Mouse (Mus musculus) midbrain, postnatal 0 days (tissue): Measurements from ENCODE around the gene Hist1h2af. TPM values are rescaled to one million over a fixed set of nuclear protein-coding genes. Genes with fewer than 3 reads are reported as not detected.

ENCODE experiments used
- ATAC-seq: fragments of 200-750 bp; cut with Nextera tagmentation; 2 replicates; pipeline ENCODE4 v1.8.0; 2017; ENCODE audit warnings: moderate number of reproducible peaks, mild to moderate bottlenecking, moderate TSS enrichment, moderate library complexity; ENCODE audit not compliant: low FRiP score
- DNase-seq: peaks from one replicate; pipeline ENCODE4 v3.0.0-alpha.2; 2015; ENCODE audit warnings: low spot score
- H3K27ac ChIP-seq: fragments of 300-500 bp; sonication (generic); 2 replicates; pipeline ENCODE4 v1.5.1; 2014; ENCODE audit warnings: low read depth, mild to moderate bottlenecking, low read length, mixed read lengths
- H3K27me3 ChIP-seq: fragments of 300-500 bp; sonication (generic); 2 replicates; pipeline ENCODE4 v1.6.1; 2014; ENCODE audit warnings: low read length, control low read depth, mixed read lengths; ENCODE audit not compliant: insufficient read depth
- H3K36me3 ChIP-seq: fragments of 300-500 bp; sonication (generic); 2 replicates; pipeline ENCODE4 v1.6.1; 2014; ENCODE audit warnings: low read length, control low read depth, mixed read lengths; ENCODE audit not compliant: insufficient read depth
- H3K4me1 ChIP-seq: fragments of 300-500 bp; sonication (generic); 2 replicates; pipeline ENCODE4 v1.6.1; 2014; ENCODE audit warnings: mild to moderate bottlenecking, control low read depth, antibody characterized with exemption, low read length, mixed read lengths; ENCODE audit not compliant: insufficient read depth
- H3K4me2 ChIP-seq: fragments of 300-500 bp; sonication (generic); 2 replicates; pipeline ENCODE4 v1.6.1; 2014; ENCODE audit warnings: low read depth, mild to moderate bottlenecking, low read length, mixed read lengths; ENCODE audit not compliant: poor library complexity, severe bottlenecking
- H3K4me3 ChIP-seq: fragments of 300-500 bp; sonication (generic); 2 replicates; pipeline ENCODE4 v1.5.1; 2014; ENCODE audit warnings: low read depth, mild to moderate bottlenecking, low read length, moderate library complexity
- H3K9ac ChIP-seq: fragments of 300-500 bp; sonication (generic); replicated peaks from 2 replicates; pipeline ENCODE4 v1.6.1; 2014; ENCODE audit warnings: mild to moderate bottlenecking, low read length, moderate library complexity, mixed read lengths; ENCODE audit not compliant: poor library complexity, severe bottlenecking
- H3K9me3 ChIP-seq: fragments of 300-500 bp; sonication (generic); 2 replicates; pipeline ENCODE4 v1.6.1; 2016; ENCODE audit warnings: low read length, control low read depth
- CTCF ChIP-seq: IDR thresholded peaks from 2 replicates; pipeline ENCODE4 v1.5.1; 2016; ENCODE audit warnings: antibody characterized with exemption, mild to moderate bottlenecking
- WGBS: fragments of 180-500 bp; shearing (Covaris S2); extraction: QIAGEN DNeasy Blood & Tissue Kit; methylation state at CpG from one replicate; pipeline ENCODE4 v1.1.7; 2014; 5-methylcytosine and 5-hydroxymethylcytosine counted together
- polyA plus RNA-seq: library from polyadenylated mRNA; unstranded; fragments of >200 nt; fragmentation: Nextera tagmentation; extraction: Ambion mirVana; gene quantifications from 2 replicates; pipeline ENCODE4 v1.2.1, GENCODE M21; 2015
- total RNA-seq: library from RNA; depleted of rRNA; stranded (reverse); fragments of >200 nt; gene quantifications from 2 replicates; pipeline ENCODE4 v1.2.3, GENCODE M21; 2014

Gene Hist1h2af
- total and polyA plus RNA-seq, 2 experiments from 2014 or later = 0.54 to 293 TPM

DNA sequence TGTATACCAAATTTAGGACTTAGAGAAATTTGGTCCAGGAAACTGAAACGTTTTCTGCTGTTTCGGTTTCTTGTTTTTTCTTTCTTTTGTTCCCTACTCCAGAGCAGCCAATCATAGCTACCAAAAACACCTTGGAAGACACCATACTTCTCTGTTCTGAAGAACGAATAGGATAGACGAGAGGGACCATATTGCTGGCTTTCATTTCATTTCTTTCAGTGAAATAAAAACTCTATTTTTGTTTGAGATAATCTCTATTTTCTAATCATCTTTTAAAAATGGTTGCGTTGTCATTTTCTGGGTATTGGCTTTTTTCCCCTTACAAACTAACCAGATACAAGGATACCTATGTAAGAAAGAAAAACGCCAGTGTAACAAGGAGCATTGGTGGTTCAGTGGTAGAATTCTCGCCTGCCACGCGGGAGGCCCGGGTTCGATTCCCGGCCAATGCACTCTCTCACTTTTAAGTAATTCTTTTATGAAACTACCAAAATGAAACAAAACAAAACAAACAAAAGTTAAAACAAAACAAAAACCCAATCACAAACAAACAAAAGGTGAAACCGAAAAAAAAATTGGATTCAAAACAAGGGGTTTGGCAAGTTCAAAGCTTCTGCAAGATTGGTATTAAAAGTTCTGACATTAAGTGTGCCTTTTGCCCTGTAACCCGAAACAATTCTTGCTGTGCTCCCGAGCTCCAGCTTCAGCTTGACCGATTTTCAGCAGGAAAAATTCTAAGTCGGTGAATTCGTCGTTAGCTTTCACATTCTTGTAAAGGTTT is 16.7 kb upstream of the Hist1h2af start:
- TF ChIP-seq CTCF = no peak
- peaks cover 5% of the 10 kb centered on the region; the same call in 1 of the 2 replicates for H3K4me1 ChIP-seq
- DNase-seq (peak; percentile 81), ATAC-seq (peak; percentile 74)
- H3K27me3 ChIP-seq = no peaks in the 10 kb centered on the region
- H3K4me2 ChIP-seq = peak overlapping the region; percentile 72
- under 1% methylated on average over 19 of the region's 19 CpGs for WGBS
- peak overlapping the region; percentile 47 for H3K4me3 ChIP-seq
- H3K36me3 ChIP-seq = no peaks in the 10 kb centered on the region
- no peak overlapping the region for H3K27ac ChIP-seq
- no peaks in the 10 kb centered on the region for H3K9me3 ChIP-seq
- no peak overlapping the region for H3K9ac ChIP-seq

DNA sequence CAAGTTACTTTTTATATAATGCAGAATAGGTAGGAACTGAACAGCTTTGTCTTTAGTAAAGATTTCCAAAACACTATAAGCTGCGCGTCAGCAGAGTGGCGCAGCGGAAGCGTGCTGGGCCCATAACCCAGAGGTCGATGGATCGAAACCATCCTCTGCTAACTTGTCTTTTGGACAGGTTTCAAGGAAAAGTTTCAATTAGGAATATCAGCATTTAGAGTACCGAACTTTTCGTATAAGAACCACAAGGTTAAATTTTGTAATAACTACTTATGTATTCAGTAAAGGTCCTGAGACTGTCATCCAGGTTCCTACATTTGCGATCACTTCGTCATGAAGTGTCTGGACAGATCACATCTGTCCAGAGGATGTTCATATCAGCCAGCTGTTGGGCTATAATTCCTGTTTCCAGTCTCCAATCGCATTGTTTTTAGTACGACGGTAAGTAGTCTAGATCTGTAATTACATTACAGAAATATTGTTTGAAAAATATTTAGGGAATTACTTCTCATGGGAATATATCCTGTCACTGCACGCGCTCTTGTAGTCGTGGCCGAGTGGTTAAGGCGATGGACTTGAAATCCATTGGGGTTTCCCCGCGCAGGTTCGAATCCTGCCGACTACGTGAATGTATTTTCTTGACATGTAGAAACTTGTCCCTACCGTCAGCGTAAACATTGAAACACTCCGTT is 16.0 kb upstream of the Hist1h2af start:
- no peak overlapping the region for H3K9ac ChIP-seq
- H3K9me3 ChIP-seq = no peaks in the 10 kb centered on the region
- TF ChIP-seq CTCF = no peak
- peak overlapping the region; percentile 47 for H3K4me3 ChIP-seq
- H3K36me3 ChIP-seq = no peaks in the 10 kb centered on the region
- ATAC-seq (peak; percentile 92), DNase-seq (peak; percentile 87)
- H3K4me2 ChIP-seq = peak overlapping the region; percentile 72
- no peaks in the 10 kb centered on the region for H3K27me3 ChIP-seq
- H3K4me1 ChIP-seq = peaks cover 5% of the 10 kb centered on the region; the same call in 1 of the 2 replicates
- no peak overlapping the region for H3K27ac ChIP-seq
- under 1% methylated on average over 27 of the region's 27 CpGs for WGBS

DNA sequence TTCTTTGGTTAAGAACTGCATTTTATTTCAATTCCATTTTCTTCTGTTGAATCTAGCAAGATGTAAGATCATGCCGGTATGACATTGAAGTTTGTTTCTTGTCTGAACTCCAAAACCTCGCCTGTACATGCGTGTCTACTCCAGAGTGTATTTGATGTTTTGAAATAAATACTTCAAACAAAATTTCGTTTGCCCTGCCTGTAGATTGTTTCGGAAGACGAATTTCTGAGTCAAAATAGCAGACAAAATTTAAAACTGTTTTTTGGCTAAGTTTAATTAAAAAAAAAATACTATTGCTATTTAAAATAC is 15.5 kb upstream of the Hist1h2af start:
- WGBS = 1% methylated on average over 6 of the region's 6 CpGs
- H3K4me3 ChIP-seq = peak overlapping the region; percentile 47
- no peaks in the 10 kb centered on the region for H3K9me3 ChIP-seq
- peak overlapping the region; percentile 72 for H3K4me2 ChIP-seq
- TF ChIP-seq CTCF = no peak
- no peak overlapping the region for H3K9ac ChIP-seq
- peaks cover 5% of the 10 kb centered on the region; the same call in 1 of the 2 replicates for H3K4me1 ChIP-seq
- no peaks in the 10 kb centered on the region for H3K27me3 ChIP-seq
- no peaks in the 10 kb centered on the region for H3K36me3 ChIP-seq
- no peak overlapping the region for H3K27ac ChIP-seq
- ATAC-seq = no peak
- DNase-seq = no peak

DNA sequence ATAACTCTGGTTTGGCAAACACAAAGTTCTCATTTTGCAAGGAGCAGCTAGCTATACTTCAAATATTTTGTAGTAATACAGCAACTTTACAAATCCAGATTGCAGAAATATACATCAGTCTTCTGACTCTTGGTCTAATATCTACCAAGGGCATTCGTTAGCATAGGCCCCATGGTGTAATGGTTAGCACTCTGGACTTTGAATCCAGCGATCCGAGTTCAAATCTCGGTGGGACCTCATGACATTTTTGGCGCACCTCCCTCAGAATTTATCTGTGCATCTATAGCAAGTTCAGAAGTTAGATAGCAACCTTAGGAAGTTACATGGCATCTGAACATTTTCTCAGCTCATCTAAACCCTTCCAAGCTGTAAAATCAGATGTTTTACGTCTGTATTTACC is 14.8 kb upstream of the Hist1h2af start:
- no peak overlapping the region for H3K9ac ChIP-seq
- H3K4me3 ChIP-seq = peak overlapping the region; percentile 47
- H3K9me3 ChIP-seq = no peaks in the 10 kb centered on the region
- peaks cover 5% of the 10 kb centered on the region; the same call in 1 of the 2 replicates for H3K4me1 ChIP-seq
- WGBS = 0% methylated on average over 6 of the region's 6 CpGs
- H3K4me2 ChIP-seq = peak overlapping the region; percentile 72
- H3K36me3 ChIP-seq = no peaks in the 10 kb centered on the region
- no peak overlapping the region for H3K27ac ChIP-seq
- 0 out of 2 replicates have a peak, but pooled peaks have one; percentile 32 for ATAC-seq
- H3K27me3 ChIP-seq = no peaks in the 10 kb centered on the region
- peak; percentile 81 for DNase-seq
- TF ChIP-seq CTCF = no peak

DNA sequence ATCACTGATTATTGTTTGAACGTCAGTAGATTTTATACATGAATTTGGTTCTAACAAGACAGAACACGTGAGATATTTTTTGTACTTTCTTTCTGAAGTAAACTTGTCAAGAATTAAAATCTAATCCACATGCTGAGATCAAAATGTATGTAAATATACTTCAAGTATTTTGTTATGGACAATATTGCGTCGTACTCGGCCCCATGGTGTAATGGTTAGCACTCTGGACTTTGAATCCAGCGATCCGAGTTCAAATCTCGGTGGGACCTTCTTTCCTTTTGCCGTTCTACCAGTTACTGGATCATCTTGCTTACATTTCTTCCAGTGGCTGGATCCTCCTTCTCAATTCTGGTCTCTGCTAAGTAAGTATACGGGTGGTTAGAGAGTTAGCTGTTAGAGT is 14.3 kb upstream of the Hist1h2af start:
- Histone ChIP-seq H3K4me1 (peaks cover 5% of the 10 kb centered on the region; the same call in 1 of the 2 replicates), H3K36me3 (no peaks in the 10 kb centered on the region), H3K9ac (no peak overlapping the region), H3K9me3 (no peaks in the 10 kb centered on the region), H3K4me2 (peak overlapping the region; percentile 72), H3K4me3 (peak overlapping the region; percentile 47), H3K27ac (no peak overlapping the region), H3K27me3 (no peaks in the 10 kb centered on the region)
- ATAC-seq (peak; percentile 28; the same call in 1 of the 2 replicates), DNase-seq (peak; percentile 90)
- no peak for TF ChIP-seq CTCF
- under 1% methylated on average over 10 of the region's 10 CpGs for WGBS

DNA sequence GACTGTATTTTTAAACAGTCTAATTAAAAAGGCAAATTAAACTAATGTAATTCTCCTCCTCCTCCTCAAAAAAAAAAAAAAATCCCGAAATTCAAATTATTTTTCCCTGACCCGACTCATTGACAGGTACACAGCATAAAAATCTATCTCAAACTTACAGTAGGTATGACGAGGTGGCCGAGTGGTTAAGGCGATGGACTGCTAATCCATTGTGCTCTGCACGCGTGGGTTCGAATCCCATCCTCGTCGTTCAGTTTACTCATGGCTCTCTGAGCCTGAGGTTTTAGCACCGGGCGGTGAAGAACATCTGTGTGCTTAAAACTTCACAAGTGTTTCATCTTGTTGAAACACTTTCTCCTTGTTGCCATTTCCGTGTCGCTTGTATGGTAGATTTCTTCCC is 12.0 kb upstream of the Hist1h2af start:
- Histone ChIP-seq H3K27me3 (no peaks in the 10 kb centered on the region), H3K4me1 (no peaks in the 10 kb centered on the region; the same call in 1 of the 2 replicates), H3K4me3 (no peak overlapping the region), H3K36me3 (no peaks in the 10 kb centered on the region), H3K9ac (no peak overlapping the region), H3K9me3 (no peaks in the 10 kb centered on the region), H3K27ac (no peak overlapping the region), H3K4me2 (peak overlapping the region; percentile 23)
- peak; percentile 81 for DNase-seq
- ATAC-seq = no peak
- TF ChIP-seq CTCF = no peak
- under 1% methylated on average over 14 of the region's 14 CpGs for WGBS
